Mouse (Mus musculus): Measurements from ENCODE around the gene Plac9b.
"Not testable (repeated sequence)": the region's sequence is repeated elsewhere in the genome, so short reads cannot be mapped to it uniquely, and the experiment has no call there.

Plac9b gene

DNA sequence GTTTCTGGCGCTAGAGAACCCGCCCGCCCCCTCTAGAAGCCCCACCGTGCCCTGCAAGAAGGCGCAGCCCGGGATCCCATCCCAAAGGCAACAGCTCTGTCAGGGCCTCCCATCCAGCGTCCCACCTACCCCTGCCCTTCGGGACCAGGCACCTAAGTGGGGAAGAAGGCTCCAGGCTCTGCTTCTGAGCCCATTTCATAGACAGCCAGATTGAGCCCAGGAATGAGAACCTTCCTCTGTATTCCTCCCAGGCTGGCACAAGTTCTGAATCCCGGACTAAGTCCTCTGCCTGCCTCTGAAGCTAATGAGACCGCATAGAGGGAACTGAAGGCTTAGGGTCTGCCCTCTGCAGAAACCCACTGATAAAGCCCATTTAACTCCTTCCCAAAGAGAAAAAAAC, at the start of gene Plac9b:
Gene Plac9b, minus strand, starts transcription at position 101 of the 400 bp plus-strand sequence.
- DNase-seq, result not testable (repeated sequence)

DNA sequence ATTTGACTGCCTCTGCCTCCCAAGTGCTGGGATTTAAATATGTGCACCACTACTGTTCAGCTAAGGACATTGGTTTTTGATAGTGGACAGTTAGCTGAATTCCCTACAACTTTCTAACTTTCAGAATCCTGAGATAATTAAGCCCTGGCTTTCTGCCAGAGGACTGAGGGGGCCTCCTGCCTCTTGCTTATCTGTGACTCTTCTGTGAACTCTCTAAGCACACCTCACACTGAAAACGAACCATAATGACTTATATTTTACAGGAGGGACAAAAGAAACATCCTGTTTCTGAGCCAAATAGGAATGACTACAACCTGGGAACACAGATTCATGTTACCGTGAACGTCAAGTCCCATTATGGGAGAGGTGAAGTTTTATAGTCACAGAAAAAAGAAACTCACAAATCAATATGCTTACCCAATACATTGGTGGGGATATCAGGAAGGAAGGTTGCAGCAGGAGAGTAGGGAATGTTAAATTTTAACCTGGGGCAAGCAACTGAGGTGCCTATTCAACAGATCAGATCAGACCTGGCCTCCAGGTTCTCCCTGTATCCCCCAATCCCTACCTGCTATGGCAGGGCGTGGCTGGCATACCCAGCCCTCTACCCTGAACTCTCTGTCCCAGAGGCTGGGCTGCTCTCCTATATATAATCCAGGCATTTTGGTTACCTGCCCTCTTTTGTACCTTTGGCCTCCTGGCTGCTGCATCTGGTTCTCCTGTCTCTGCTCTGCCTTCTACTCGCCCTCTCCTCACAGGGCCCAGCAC, 34.1 kb upstream of the Plac9b start:
- not testable (repeated sequence) for DNase-seq

DNA sequence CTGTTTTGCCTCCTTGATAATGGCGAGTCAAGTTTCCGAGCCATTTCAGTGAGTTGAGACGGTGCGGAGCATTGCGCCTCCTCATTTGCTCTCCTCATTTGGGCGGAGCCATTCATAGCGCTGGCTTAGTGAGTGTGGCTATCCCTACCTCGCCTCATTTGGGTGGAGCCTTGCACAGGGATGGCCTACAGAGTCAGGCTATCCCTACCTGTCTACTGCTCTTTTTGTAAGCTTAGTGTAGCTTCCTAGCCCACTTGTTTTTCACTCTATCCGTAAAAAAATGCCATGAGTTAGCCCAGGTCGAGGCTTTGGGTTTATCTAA, 24.6 kb upstream of the Plac9b start, which contains the start of gene Tmem254b:
Gene Tmem254b, minus strand, starts transcription at position 116 of the 322 bp plus-strand sequence.
- DNase-seq, result not testable (repeated sequence)

DNA sequence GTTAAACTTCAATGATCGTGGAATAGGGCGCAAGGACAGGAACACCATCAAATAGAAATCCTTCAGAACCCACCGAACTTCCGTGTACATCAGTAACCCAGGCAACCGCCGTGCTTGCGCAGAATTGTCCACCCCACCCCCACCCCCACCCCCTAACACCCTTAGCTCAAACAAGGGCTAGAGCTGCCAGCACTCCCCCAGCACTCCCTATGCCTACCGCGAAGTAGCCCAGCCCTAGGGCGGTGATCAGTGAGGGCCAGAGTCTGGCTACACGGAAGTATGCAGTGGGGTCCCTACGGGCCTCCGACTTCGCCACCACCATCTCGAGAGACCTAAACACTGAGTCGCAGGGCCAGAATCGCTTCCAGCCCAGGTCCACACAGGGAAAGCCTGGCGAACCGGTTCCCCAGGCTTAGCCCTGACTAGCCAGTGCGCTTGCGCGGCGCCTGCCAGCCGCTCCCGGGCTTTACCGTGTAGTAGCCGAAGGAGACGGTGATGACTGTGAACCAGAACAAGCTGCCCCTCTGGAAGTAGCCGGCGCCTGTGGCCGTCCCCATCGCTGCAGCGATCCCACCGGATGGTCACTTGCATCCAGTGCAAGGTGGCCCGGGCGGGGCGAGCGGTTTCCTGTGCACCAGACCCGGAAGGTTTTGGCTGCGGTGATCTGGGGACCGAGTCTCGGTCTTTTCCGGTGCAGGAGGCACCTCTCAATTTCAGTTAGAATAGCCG, 24.1 kb upstream of the Plac9b start:
- not testable (repeated sequence) for DNase-seq

DNA sequence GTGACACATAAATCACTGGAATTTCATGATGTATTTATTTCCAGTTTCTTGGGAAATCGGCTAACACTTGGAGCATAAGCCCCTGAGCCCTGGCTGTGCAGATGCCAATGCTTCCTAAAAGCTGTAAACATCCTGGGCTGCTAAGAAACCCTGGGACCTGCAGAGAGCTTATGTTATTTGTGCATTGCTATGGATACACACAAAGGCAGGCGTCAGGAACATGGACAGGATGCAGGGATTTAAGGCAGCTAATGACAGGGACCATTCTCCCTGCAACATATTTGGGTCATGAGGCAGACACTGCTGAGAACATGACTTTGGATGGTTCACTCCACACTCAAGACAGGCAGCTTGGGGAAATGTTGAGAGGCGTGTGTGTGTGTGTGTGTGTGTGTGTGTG, 15.6 kb upstream of the Plac9b start:
- not testable (repeated sequence) for DNase-seq

DNA sequence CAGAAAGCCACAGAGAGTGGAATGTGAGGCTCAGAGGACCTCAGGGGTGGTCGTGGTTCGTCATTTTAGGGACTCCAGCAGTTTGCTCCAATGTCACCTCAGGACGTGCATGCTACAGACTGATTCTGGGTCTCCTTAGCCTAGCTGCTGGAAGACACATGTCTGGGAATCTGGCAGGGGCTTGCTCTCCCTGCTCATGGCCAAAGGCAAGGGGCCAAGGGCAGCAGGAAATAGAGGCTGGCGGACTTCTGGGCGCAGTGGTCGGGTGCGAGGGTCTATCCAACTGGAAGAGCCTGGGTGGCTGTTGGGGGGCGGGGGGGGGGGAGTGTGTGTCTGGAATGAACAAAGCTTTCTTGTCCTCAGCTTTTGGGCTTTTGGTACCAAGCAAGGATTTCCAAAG, 6.1 kb upstream of the Plac9b start:
- not testable (repeated sequence) for DNase-seq

DNA sequence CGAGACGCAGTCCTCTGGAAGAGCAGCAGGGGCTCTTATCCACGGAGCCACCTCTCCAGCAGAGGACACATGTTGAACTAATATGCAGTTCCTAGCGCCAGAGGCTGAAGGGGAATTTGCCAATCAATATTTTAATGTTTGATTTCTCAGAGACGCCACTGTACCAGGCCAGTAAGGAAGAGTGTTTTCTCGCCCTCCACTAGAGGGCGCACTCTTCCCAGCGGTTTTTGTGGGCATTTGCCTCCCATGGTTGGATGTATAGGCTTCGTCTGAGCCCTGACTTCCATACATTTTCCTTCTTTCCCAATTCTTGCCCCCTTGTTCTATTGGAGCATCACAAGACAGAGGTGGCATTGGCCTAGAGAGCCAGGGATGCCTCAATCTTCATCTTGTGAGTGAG, 4.4 kb upstream of the Plac9b start:
- DNase-seq, result not testable (repeated sequence)

DNA sequence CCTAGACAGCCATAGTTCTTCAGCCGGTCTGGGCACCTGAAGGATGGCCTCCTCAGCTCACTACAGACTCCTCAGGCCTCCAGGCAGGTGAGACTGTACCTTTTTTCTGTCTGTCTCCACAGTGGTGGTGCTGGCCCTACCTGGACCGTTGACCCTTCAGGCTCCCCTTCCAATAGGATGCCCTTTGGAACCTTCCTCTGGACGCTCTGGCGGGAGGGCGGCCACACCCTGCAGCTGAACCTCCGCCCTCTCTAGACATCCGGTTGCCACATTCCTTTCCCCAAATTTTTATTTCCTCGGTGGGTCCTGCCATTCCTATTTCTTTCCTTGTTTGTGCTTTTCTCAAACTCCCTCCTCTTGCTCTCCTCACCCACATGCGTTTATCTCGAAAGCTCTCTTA, 620 bp downstream of the Plac9b start:
- not testable (repeated sequence) for DNase-seq

DNA sequence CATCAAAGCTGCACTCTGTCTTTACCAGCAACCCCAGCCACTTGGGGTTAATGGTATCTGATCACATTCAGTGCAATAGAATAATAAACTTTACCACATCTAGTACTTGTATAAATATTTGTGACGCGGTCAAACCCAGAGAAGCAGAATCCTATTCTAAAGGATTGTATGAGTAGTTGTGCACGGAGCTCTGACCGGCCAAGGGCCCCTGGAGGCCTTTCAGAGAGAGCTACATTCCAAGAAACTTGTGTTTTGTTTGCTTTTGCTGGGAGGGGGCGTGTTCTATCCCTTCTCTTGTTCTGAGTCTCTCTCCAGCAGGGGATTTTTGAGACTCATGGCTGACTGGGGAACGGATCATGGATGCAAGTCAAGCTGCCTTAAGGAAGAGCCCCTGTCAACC, 7.3 kb downstream of the Plac9b start:
- not testable (repeated sequence) for DNase-seq

DNA sequence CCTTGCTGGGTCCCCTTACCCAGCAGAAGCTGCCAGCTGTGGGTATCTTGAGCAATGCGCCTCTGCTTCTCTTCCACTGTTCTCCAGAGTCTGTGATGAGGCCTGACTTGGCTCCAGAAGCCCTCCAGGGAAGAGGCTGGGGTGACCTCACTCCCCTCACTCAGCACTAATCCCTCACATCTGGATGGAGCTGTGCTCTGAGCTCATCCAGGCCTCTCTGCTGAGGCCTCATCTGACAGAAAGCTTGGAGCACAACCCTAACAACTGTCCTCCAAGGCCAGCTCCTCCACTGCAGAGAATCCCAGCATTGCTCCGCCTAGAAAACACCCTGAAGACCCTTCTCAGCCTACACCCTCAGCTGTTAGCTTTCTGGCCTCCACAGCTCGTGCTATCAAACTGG, 8.3 kb downstream of the Plac9b start:
- DNase-seq, result not testable (repeated sequence)

DNA sequence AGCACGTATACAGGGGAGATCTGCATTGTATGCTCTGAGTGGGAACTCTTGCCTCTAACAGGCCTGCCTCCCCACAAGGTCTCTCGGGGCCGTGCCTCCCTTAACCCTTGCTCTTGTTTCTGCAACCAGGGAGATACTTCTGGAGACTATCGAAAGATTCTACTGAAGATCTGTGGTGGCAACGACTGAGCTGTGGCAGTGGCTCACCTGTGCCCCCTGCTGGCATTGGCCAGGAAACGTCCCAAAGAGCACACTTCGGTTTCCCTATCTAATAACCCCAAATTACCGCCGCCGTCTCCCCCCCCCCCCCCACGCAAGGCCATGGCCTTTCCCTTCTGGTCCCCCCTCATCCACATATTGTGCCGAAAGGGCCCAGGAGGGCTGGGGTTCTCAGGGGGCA, 17.0 kb downstream of the Plac9b start:
- not testable (repeated sequence) for DNase-seq

DNA sequence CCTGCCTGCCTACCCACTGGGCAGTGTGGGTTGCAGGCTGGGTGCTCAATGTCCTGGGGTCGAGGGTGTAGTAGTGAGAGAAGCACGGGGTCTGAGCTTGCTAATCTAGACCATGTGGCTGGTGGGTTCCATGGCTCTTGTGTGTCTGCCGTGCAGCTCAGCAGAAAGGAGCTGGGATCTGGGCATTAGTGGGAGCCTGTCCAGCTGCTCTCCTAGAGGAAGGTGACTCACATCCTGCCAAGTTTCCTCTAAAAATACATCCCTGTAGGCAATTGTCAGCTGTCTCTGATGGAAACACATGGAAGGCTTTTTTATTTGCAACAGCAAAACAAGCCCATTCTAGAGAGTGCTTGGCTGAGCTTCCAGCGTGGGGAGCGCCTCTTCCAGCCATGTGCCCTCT, 19.9 kb downstream of the Plac9b start:
- DNase-seq, result not testable (repeated sequence)

DNA sequence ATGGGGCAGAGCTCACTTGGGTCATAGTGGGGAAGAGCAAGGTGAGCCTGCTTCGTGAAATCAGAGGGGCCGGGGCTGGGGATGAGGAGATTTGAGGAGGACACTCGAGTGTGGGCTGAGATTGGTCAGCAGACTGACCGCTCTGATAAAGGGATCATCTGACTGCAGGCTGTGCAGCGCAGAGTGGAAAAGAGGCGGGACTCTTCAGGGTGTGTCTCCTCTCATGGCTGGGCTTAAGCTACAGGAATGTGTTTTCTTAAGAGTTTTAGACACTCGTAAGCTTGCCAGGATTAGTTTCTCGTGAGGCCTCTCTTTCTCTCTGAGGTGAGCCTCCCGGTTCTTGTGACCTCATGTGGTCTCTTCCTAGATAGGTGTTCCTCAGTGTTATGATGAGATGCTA, 21.1 kb downstream of the Plac9b start:
- DNase-seq, result not testable (repeated sequence)

DNA sequence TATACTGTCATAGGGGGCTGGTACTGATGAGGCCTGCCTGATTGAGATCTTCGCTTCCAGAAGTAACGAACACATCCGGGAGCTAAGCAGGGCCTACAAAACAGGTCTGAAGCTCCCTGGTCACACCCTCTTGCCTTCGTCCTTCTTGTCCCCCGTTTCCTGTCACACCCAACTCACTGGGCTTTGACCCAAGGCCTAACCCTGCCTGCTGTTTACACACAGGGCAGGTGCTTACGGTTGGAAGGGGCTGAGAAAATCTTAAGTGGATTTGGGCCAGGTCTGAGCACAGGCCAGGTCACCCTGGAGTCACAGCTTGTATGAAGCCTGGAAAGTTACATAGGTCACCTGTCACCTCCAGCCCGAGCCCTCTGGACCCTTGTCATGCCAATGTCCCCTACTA, 26.2 kb downstream of the Plac9b start:
- DNase-seq, result not testable (repeated sequence)

DNA sequence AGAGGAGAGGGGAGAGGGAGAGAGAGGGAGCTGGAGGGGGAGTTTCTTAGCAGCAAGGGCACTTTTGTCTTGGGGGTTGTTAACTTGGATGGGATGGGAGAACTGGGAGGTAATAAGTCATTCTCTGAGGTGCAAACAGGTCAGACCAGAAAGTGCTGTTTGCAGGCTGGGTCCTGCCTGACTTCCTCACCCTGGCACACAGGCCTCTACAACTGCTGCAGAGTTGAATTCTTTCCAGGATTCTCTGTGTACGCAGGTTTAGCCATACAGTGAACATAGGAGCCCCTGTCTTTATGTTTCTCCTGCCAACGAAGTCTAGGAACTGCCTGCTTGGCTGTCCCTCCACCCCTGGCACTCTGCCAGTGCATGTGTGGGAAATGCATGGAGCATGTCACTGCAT, 35.2 kb downstream of the Plac9b start:
- not testable (repeated sequence) for DNase-seq

DNA sequence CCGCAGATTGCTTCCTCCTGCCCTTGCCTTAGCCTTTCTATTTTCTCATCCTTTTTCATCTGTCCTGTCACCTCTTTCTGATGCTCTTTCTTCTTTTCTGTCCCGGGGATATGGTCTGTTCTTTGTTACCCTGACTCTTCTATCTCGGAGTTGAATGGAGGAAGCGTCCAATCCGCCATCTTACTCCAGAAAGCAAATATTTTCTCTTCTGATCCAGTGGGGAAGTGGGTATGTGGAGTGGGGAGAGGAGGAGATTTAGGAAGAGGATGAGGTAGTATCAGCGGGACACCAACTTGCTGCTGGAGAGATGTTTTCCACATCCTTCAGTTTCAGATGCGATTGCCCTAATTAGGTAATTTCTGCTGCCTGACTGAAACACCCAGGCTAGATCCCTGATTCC, 63.2 kb downstream of the Plac9b start:
- DNase-seq, result not testable (repeated sequence)

DNA sequence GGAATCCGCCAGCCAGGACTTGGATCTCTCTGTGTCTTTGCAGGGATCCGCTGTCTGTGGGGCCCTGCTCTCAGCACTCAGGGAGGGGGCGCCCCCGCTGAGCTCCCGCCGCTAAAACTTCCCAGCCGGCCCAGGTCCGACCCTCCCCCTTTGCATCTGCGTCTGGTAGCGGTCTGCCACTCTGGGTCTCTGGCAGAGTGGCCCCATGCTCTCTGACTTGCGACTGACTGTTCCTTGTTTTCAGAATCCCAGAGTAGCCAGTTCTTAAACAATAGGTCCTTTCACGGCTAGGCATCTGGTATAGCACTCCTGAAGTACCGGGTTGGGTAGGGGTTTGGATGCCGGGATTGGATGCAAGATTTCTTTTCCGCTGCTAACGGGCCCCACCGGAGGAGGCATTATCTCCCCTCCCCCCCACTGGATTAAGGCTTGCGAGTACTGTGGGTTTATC, 63.7 kb downstream of the Plac9b start:
- DNase-seq, result not testable (repeated sequence)

DNA sequence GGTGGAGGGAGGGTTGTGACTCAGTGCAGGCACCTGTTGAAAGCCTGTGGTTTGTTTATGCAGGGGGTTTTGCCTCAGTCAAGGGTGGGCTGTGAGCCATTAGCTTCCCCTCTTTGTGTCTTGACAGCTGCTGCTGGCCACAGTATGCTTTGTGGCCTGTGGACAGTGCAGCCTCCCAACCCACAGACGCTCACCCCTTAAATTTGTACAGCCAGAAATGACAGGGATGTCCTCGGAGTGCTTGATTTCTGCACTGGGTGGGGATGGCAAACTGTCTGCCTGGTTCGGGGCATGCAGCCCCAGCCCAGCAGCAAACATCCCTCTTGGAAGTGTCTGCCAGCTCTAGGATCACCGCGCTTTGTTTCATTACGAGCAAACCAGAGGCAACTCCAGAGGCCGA, 64.1 kb downstream of the Plac9b start, which contains the start of gene Duxbl2:
Gene Duxbl2, plus strand, starts transcription at position 200 of the 400 bp plus-strand sequence.
- not testable (repeated sequence) for DNase-seq
